Mouse (Mus musculus) heart, embryonic 10.5 days (tissue): ENCODE measurements around the gene Plekhb1. TPM values are rescaled to one million over a fixed set of nuclear protein-coding genes. Genes with fewer than 3 reads are reported as not detected.

Experiments
- DNase-seq: peaks from one replicate; pipeline ENCODE4 v3.0.0-alpha.2; 2017; ENCODE audit warnings: low spot score
- H3K27ac ChIP-seq: fragments of 300-500 bp; sonication (generic); 2 replicates; pipeline ENCODE4 v1.5.1; 2016; ENCODE audit warnings: mild to moderate bottlenecking
- H3K27me3 ChIP-seq: fragments of 300-500 bp; sonication (generic); 2 replicates; pipeline ENCODE4 v1.6.1; 2016; ENCODE audit warnings: mild to moderate bottlenecking; ENCODE audit not compliant: poor library complexity, insufficient read depth, severe bottlenecking
- H3K36me3 ChIP-seq: fragments of 300-500 bp; sonication (generic); 2 replicates; pipeline ENCODE4 v1.6.1; 2016; ENCODE audit warnings: mild to moderate bottlenecking, moderate library complexity
- H3K4me1 ChIP-seq: fragments of 300-500 bp; sonication (generic); 2 replicates; pipeline ENCODE4 v1.6.1; 2016; ENCODE audit warnings: mild to moderate bottlenecking
- H3K4me3 ChIP-seq: fragments of 300-500 bp; sonication (generic); 2 replicates; pipeline ENCODE4 v1.5.1; 2016; ENCODE audit warnings: mild to moderate bottlenecking, moderate library complexity
- H3K9me3 ChIP-seq: fragments of 300-500 bp; sonication (generic); 2 replicates; pipeline ENCODE4 v1.6.1; 2016; ENCODE audit warnings: mild to moderate bottlenecking, moderate library complexity
- WGBS: fragments of 180-500 bp; shearing (Covaris S2); methylation state at CpG from one replicate; pipeline ENCODE4 v1.1.7; 2016; 5-methylcytosine and 5-hydroxymethylcytosine counted together
- polyA plus RNA-seq: library from polyadenylated mRNA; unstranded; fragments of >200 nt; fragmentation: Nextera tagmentation; extraction: Ambion mirVana; gene quantifications from 2 replicates; pipeline ENCODE4 v1.2.1, GENCODE M21; 2016

The Plekhb1 gene
- 1.6 and 2.4 TPM in 2 replicates for polyA plus RNA-seq

DNA sequence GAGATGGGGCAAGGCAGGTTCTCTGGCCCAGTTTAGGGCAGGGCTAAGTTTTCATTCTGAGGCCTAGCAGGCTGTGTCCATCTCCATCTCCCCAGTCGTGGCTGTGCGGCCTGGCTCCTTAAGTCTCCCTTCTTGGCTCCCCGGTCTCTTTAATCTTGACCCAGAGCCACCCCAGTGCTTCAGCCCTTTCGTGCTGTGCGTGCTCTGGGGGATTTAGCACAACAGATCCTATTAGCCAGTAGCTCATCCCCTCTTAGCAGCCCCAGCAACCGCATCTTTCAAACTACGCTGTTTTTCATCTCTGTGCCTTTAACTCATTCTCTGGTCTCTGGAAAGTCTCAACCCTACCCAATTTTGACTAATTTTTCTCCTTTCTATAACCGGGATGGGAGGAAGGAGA lies at the start of gene Plekhb1:
Plekhb1 (minus strand) TSS at position 184 of the 400 bp plus-strand sequence.
- H3K27me3 ChIP-seq: peaks cover 8% of the 10 kb centered on the region; the same call in 1 of the 2 replicates
- 71% methylated on average over 8 of the region's 8 CpGs for WGBS
- H3K27ac ChIP-seq: no peak within 1 kb of the TSS
- H3K9me3 ChIP-seq: no peaks in the 10 kb centered on the region
- H3K4me1 ChIP-seq: peaks cover 24% of the 10 kb centered on the region
- no peak for DNase-seq
- peak within 1 kb of the TSS; percentile 35 for H3K4me3 ChIP-seq
- H3K36me3 ChIP-seq: no peaks in the 10 kb centered on the region

DNA sequence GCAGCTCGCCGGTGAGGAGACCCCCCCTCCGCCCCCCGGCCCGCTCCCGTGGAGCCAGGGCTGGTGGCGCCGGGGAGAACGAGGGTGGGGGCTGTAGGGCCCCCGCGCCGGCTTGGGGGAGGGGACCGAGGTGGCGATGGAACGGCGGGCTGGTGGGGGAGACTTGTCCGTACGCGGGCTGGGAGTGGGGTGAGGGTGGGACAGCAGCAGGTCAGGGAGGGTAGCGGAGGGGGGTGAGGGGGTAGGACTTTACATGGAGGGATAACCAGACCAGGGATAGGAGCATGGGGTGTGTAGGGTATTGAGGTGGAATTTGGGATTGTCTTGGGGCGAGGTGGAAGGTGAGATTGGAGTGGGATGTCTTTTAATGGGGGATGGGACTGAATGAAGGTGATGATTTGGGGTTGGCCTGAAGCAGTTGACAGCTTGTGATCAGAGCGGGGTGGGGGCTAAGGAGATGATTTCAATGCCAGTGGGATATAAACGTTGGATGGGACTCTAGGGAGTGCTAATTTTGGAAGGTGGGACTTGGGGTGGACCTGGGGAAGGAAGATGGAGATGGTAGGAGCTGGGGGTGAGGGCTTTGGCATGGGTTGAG lies 44.8 kb upstream of the Plekhb1 start:
- peak overlapping the region; percentile 95 for H3K4me3 ChIP-seq
- peaks cover 14% of the 10 kb centered on the region for H3K4me1 ChIP-seq
- under 1% methylated on average over 23 of the region's 23 CpGs for WGBS
- H3K36me3 ChIP-seq: no peaks in the 10 kb centered on the region
- H3K9me3 ChIP-seq: no peaks in the 10 kb centered on the region
- no peaks in the 10 kb centered on the region for H3K27me3 ChIP-seq
- H3K27ac ChIP-seq: peak overlapping the region; percentile 98
- no peak for DNase-seq

DNA sequence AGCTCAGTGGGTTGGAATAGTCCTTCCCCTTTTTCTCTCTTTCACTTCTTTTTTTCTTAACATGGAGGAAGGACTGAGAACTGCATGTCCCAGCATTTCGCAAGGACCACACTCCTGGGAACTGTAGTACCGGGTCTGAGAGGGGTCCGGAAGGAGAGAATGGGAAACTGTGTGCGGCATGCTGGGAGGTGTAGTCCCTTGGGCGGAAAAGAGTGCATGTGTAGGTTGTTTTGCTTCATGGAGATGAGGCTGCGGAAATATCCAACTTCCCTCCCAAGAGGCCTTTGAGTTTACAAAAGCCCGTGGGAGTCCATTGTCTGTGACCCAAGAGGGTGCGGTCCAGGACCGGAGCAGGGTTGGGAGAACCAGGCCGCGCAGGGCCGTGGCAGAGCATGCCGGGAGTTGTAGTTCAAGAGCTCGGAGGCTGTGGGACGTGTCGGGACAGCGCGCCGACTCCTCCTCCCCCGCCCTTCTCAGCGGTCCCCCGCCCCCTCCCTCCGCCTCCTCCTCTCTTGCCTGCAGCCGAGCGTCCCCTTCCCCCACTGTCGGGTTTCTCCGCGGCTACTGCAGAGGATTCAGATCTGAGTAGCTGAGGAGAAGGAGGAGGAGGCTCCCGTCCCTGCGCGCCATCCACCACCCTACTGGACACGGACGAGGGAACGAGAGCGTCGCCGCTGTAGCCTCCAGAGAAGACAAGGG lies 44.1 kb upstream of the Plekhb1 start, which contains the start of gene Fam168a:
Fam168a (plus strand) TSS at position 493 of the 699 bp plus-strand sequence.
- Histone ChIP-seq H3K4me3 (peak within 1 kb of the TSS; percentile 95), H3K4me1 (peaks cover 14% of the 10 kb centered on the region), H3K36me3 (no peaks in the 10 kb centered on the region), H3K27me3 (no peaks in the 10 kb centered on the region), H3K9me3 (no peaks in the 10 kb centered on the region), H3K27ac (peak within 1 kb of the TSS; percentile 98)
- DNase-seq: peak; percentile 98
- 0% methylated on average over 35 of the region's 37 CpGs for WGBS

GRCm38 (mm10) chr7:100699771-100700770 lies 37.9 kb upstream of the Plekhb1 start:
- WGBS: 63% methylated on average over 8 of the region's 8 CpGs
- no peaks in the 10 kb centered on the region for H3K4me1 ChIP-seq
- H3K9me3 ChIP-seq: no peaks in the 10 kb centered on the region
- no peak overlapping the region for H3K4me3 ChIP-seq
- H3K27ac ChIP-seq: no peak overlapping the region
- no peaks in the 10 kb centered on the region for H3K27me3 ChIP-seq
- no peaks in the 10 kb centered on the region for H3K36me3 ChIP-seq
- DNase-seq: no peak

GRCm38 (mm10) chr7:100693199-100693598 lies 31.0 kb upstream of the Plekhb1 start:
- DNase-seq: no peak
- Histone ChIP-seq H3K4me1 (no peaks in the 10 kb centered on the region), H3K4me3 (no peak overlapping the region), H3K36me3 (no peaks in the 10 kb centered on the region), H3K9me3 (no peaks in the 10 kb centered on the region), H3K27ac (no peak overlapping the region), H3K27me3 (no peaks in the 10 kb centered on the region)
- 62% methylated on average over 8 of the region's 8 CpGs for WGBS

DNA sequence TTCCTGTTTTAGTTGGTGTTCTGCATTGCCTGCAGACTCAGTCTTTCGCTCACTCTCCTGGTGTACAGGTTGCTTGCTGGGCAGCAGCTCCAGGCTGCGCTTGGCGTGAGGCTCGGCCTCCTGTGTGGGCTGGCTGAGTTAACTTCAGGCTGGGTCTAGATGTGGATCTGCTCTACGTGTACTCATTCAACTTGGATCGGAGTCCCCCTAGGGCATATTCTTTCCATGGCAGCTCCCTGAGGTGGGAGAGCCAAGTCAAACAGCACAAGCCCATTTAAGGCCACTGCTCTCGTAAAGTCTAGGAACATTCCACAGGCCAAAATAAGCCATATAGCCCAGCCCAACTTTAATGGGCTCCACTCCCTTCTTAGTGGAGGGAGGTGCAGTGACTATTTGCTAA lies 26.3 kb upstream of the Plekhb1 start:
- Histone ChIP-seq H3K36me3 (no peaks in the 10 kb centered on the region), H3K27me3 (no peaks in the 10 kb centered on the region), H3K27ac (no peak overlapping the region), H3K4me3 (no peak overlapping the region), H3K4me1 (no peaks in the 10 kb centered on the region), H3K9me3 (no peaks in the 10 kb centered on the region)
- DNase-seq: no peak
- WGBS: 84% methylated on average over 7 of the region's 7 CpGs

DNA sequence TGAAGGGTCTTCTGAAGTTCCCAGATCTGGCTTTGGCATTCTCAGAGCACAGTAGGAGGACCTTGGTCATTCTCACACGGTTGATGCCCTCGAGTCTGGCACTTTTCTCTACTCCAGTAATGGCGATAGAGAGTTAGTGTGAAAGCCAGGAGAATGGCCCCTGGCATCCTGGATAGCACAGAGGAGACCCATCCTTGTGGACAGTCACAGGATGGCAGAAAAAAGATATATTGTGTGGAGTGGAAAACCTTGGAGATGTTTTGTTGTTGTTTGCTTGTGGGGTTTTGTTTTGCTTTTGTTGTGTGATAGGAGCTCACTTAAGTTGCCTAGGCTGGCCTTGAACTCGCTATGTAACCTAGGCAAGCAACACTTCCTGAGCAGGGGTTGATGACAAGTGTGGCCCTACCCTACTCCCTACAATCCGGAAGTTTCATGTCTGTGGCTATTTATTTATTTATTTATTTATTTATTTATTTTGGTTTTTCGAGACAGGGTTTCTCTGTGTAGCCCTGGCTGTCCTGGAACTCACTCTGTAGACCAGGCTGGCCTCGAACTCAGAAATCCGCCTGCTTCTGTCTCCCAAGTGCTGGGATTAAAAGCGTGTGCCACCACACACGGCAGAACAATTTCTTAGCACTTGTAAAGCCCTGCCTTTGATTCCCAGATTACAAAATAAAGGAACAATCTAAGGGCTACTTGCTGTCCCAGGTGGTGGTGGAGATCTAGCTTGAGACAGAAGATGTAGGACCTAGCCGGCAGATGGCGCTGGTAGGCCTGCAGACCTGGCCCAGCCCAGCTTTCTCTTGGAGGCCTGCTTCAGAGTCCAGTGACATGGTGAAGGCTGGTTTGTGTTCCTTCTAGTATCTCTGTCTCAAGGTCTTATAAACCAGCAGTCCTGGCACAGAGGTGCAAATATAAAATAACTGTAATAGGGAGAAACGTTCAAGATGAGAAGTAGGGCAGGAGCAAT lies 23.1 kb upstream of the Plekhb1 start:
- DNase-seq: peak; percentile 89
- Histone ChIP-seq H3K4me3 (no peak overlapping the region), H3K27me3 (no peaks in the 10 kb centered on the region), H3K27ac (no peak overlapping the region), H3K4me1 (no peaks in the 10 kb centered on the region), H3K36me3 (no peaks in the 10 kb centered on the region), H3K9me3 (no peaks in the 10 kb centered on the region)
- 39% methylated on average over 13 of the region's 13 CpGs for WGBS

DNA sequence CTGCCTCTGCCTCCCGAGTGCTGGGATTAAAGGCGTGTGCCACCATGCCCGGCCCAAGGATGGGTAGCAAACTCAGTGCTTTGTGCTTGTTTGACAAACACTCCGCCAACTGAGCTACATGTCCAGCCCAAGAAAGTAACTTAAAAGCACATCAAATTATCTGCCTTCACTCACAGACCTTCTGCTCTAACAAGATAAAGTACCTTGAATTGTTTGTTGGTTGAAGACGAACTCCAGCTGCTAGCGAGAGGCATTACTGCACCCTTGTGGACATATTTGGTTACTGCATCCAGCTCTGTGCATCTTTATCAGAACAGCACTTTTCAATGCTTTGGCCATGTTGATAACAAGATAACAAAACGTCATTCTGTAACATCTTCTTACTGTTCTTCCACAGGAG lies 22.3 kb upstream of the Plekhb1 start:
- H3K27me3 ChIP-seq: no peaks in the 10 kb centered on the region
- H3K27ac ChIP-seq: no peak overlapping the region
- WGBS: 46% methylated on average over 7 of the region's 7 CpGs
- no peaks in the 10 kb centered on the region for H3K9me3 ChIP-seq
- H3K36me3 ChIP-seq: no peaks in the 10 kb centered on the region
- no peaks in the 10 kb centered on the region for H3K4me1 ChIP-seq
- no peak overlapping the region for H3K4me3 ChIP-seq
- DNase-seq: peak; percentile 83

DNA sequence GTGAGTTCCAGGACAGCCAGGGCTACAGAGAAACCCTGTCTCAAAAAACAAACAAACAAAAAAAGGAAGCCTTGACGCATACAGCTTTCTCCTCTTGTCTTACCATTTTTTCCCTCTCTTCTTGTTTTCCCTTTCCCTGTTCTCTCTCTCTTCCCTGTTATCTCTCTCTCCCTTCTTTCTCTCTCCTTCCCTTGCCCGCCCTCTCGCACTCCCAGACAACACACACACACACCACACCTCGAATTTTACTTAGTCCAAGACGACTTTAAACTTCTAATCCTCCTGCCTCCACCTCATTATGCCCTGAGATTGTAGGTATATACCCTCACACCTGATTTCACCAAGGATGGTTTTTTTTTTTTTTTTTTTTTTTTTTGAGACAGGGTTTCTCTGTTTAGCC lies 21.9 kb upstream of the Plekhb1 start:
- H3K9me3 ChIP-seq: no peaks in the 10 kb centered on the region
- H3K4me3 ChIP-seq: no peak overlapping the region
- 0 out of 2 replicates have a peak, but pooled peaks cover 3% of the 10 kb centered on the region for H3K4me1 ChIP-seq
- H3K36me3 ChIP-seq: no peaks in the 10 kb centered on the region
- H3K27ac ChIP-seq: no peak overlapping the region
- no peaks in the 10 kb centered on the region for H3K27me3 ChIP-seq
- 62% methylated on average over 5 of the region's 5 CpGs for WGBS
- DNase-seq: no peak

DNA sequence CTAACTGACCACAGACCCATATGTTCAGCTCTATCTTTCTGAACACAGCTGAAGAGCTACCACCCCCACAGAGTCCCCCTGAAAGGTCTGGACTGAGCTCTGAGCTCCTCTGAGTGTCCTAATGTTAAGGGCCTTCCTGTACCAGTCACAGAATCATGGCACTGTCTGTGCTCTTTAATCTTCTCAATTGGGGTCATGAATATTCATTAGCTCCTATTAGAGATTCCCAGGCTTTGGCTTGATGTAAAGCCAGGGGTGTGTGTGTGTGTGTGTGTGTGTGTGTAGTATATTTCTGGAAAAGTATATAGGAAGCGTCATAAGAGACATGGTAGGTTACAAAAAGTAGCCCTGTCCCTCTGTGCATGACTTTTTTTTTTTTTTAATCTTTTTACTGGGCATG lies 21.0 kb upstream of the Plekhb1 start:
- no peaks in the 10 kb centered on the region for H3K27me3 ChIP-seq
- H3K27ac ChIP-seq: no peak overlapping the region
- DNase-seq: no peak
- no peaks in the 10 kb centered on the region for H3K9me3 ChIP-seq
- 0 out of 2 replicates have a peak, but pooled peaks cover 3% of the 10 kb centered on the region for H3K4me1 ChIP-seq
- WGBS: 87% methylated on average over 1 of the region's 1 CpGs
- H3K4me3 ChIP-seq: no peak overlapping the region
- no peaks in the 10 kb centered on the region for H3K36me3 ChIP-seq

GRCm38 (mm10) chr7:100681132-100681531 lies 18.9 kb upstream of the Plekhb1 start:
- Histone ChIP-seq H3K4me3 (no peak overlapping the region), H3K27ac (no peak overlapping the region), H3K9me3 (no peaks in the 10 kb centered on the region), H3K36me3 (no peaks in the 10 kb centered on the region), H3K4me1 (0 out of 2 replicates have a peak, but pooled peaks cover 3% of the 10 kb centered on the region), H3K27me3 (no peaks in the 10 kb centered on the region)
- no peak for DNase-seq
- WGBS: 52% methylated on average over 5 of the region's 5 CpGs
